Mouse (Mus musculus) common myeloid progenitor, adult 5-6 weeks (primary cell): ENCODE results near the gene Odf3. TPM values are rescaled to one million over a fixed set of nuclear protein-coding genes. Genes with fewer than 3 reads are reported as not detected.
A peak's percentile ranks its signal among the peaks of the same experiment; 100 is the strongest.

Experiments used
- ATAC-seq: replicated peaks from 2 replicates; pipeline ENCODE4 v1.8.0; 2016; ENCODE audit warnings: low read depth, mild to moderate bottlenecking, moderate TSS enrichment, inconsistent platforms; ENCODE audit not compliant: poor library complexity, severe bottlenecking
- total RNA-seq: library from RNA; stranded (forward); fragments of 200-1000, 187-1606 nt; gene quantifications from 2 replicates; pipeline ENCODE4 v1.2.3, GENCODE M21; 2017

The Odf3 gene
- total RNA-seq, 1 experiment from 2014 or later, result not detected

GRCm38 (mm10) chr7:140840750-140841735, 6.6 kb upstream of the Odf3 start:
- ATAC-seq, result no peak

GRCm38 (mm10) chr7:140843806-140844205, 3.8 kb upstream of the Odf3 start:
- ATAC-seq, result no peak

GRCm38 (mm10) chr7:140844905-140845665, 2.5 kb upstream of the Odf3 start, which contains the start of gene Scgb1c1:
Gene Scgb1c1 (plus strand): TSS chr7:140845547.
- ATAC-seq, result peak; percentile 91

GRCm38 (mm10) chr7:140845683-140846082, 1.9 kb upstream of the Odf3 start:
- ATAC-seq, result no peak

- ATAC-seq, result no peak
These were observed 929 bp upstream of the Odf3 start for GRCm38 (mm10) chr7:140846676-140847075.

GRCm38 (mm10) chr7:140848591-140848990, 986 bp downstream of the Odf3 start:
- no peak for ATAC-seq

- no peak for ATAC-seq
These were observed 4.3 kb downstream of the Odf3 start for GRCm38 (mm10) chr7:140851916-140852315.

GRCm38 (mm10) chr7:140853386-140853785, 5.8 kb downstream of the Odf3 start:
- no peak for ATAC-seq

- ATAC-seq, result no peak
These were observed 6.9 kb downstream of the Odf3 start for GRCm38 (mm10) chr7:140854483-140854882.

GRCm38 (mm10) chr7:140855181-140855580, 7.6 kb downstream of the Odf3 start:
- ATAC-seq, result no peak

- ATAC-seq, result peak; percentile 66
These were observed 8.5 kb downstream of the Odf3 start, which contains the start of gene Gm45785 for GRCm38 (mm10) chr7:140855860-140856784. Gene Gm45785 (minus strand): TSS chr7:140856331.

GRCm38 (mm10) chr7:140856785-140857549, 9.4 kb downstream of the Odf3 start, which contains the start of gene Ric8a:
Gene Ric8a (plus strand): TSS chr7:140856957.
- ATAC-seq, result peak; percentile 66

- ATAC-seq, result peak; percentile 16
These were observed 10.2 kb downstream of the Odf3 start, which contains the start of gene Bet1l for GRCm38 (mm10) chr7:140857550-140858505. Gene Bet1l (minus strand): TSS chr7:140857577.

GRCm38 (mm10) chr7:140858746-140859145, 11.1 kb downstream of the Odf3 start:
- no peak for ATAC-seq

GRCm38 (mm10) chr7:140859997-140860396, 12.4 kb downstream of the Odf3 start:
- no peak for ATAC-seq

- no peak for ATAC-seq
These were observed 13.1 kb downstream of the Odf3 start for GRCm38 (mm10) chr7:140860728-140861127.

- ATAC-seq, result no peak
These were observed 17.2 kb downstream of the Odf3 start for GRCm38 (mm10) chr7:140864761-140865160.

GRCm38 (mm10) chr7:140874224-140874623, 26.6 kb downstream of the Odf3 start:
- peak; percentile 90 for ATAC-seq
